Mouse (Mus musculus) forebrain, embryonic 16.5 days (tissue): ENCODE results near the gene Kcnk3. TPM values are rescaled to one million over a fixed set of nuclear protein-coding genes. Genes with fewer than 3 reads are reported as not detected.

Experiments
- ATAC-seq: fragments of 200-750 bp; cut with Nextera tagmentation; 2 replicates; pipeline ENCODE4 v1.8.0; 2017; ENCODE audit warnings: mild to moderate bottlenecking, moderate library complexity
- H3K27ac ChIP-seq: fragments of 300-500 bp; sonication (generic); 2 replicates; pipeline ENCODE4 v1.5.1; 2014; ENCODE audit warnings: low read length, control low read depth
- H3K27me3 ChIP-seq: fragments of 300-500 bp; sonication (generic); replicated peaks from 2 replicates; pipeline ENCODE4 v1.6.1; 2014; ENCODE audit warnings: low read length; ENCODE audit not compliant: control insufficient read depth, insufficient read depth
- H3K36me3 ChIP-seq: fragments of 300-500 bp; sonication (generic); 2 replicates; pipeline ENCODE4 v1.6.1; 2014; ENCODE audit not compliant: control insufficient read depth, insufficient read depth
- H3K4me1 ChIP-seq: fragments of 300-500 bp; sonication (generic); replicated peaks from 2 replicates; pipeline ENCODE4 v1.6.1; 2014; ENCODE audit warnings: low read length; ENCODE audit not compliant: control insufficient read depth, insufficient read depth
- H3K4me2 ChIP-seq: fragments of 300-500 bp; sonication (generic); 2 replicates; pipeline ENCODE4 v1.6.1; 2014; ENCODE audit warnings: mild to moderate bottlenecking, low read length, control low read depth
- H3K4me3 ChIP-seq: fragments of 300-500 bp; sonication (generic); replicated peaks from 2 replicates; pipeline ENCODE4 v1.5.1; 2014; ENCODE audit warnings: mild to moderate bottlenecking, low read length, control low read depth
- H3K9ac ChIP-seq: fragments of 300-500 bp; sonication (generic); replicated peaks from 2 replicates; pipeline ENCODE4 v1.6.1; 2014; ENCODE audit warnings: low read depth, low read length, control low read depth
- H3K9me3 ChIP-seq: fragments of 300-500 bp; sonication (generic); 2 replicates; pipeline ENCODE4 v1.6.1; 2016; ENCODE audit warnings: low read length; ENCODE audit not compliant: control insufficient read depth
- WGBS: fragments of 180-500 bp; shearing (Covaris S2); extraction: QIAGEN DNeasy Blood & Tissue Kit; methylation state at CpG from one replicate; pipeline ENCODE4 v1.1.7; 2014; 5-methylcytosine and 5-hydroxymethylcytosine counted together
- polyA plus RNA-seq: library from polyadenylated mRNA; unstranded; fragments of >200 nt; fragmentation: Nextera tagmentation; extraction: Ambion mirVana; gene quantifications from 2 replicates; pipeline ENCODE4 v1.2.1, GENCODE M21; 2015

Gene Kcnk3
- polyA plus RNA-seq, 1 experiment from 2014 or later = 2.8 TPM

DNA sequence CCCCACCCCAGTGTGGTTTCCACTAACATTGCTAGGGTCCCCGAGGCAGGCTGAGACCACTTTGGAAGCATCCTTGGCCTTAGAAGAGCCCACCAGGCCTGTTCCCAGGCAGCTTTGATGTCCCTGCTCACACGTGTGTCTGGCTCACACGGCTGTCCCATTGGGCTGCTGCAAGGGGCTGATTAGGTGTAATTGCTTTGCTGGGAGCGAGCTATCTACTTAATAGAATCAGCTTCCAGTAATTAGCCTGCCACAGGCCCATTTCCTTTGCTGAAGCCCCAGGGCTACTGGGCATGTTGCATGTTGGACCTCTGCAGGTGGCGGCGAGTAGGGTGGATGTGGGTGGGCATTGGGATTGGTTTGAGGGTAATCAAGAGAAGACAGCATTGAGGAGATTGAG, 7.2 kb upstream of the Kcnk3 start:
- Histone ChIP-seq H3K27me3 (no peaks in the 10 kb centered on the region), H3K36me3 (no peaks in the 10 kb centered on the region), H3K27ac (no peak overlapping the region), H3K4me2 (no peak overlapping the region), H3K9ac (no peak overlapping the region), H3K4me1 (peaks cover 11% of the 10 kb centered on the region), H3K9me3 (no peaks in the 10 kb centered on the region), H3K4me3 (no peak overlapping the region)
- ATAC-seq = peak; percentile 45; the same call in 1 of the 2 replicates
- 37% methylated on average over 6 of the region's 6 CpGs for WGBS

DNA sequence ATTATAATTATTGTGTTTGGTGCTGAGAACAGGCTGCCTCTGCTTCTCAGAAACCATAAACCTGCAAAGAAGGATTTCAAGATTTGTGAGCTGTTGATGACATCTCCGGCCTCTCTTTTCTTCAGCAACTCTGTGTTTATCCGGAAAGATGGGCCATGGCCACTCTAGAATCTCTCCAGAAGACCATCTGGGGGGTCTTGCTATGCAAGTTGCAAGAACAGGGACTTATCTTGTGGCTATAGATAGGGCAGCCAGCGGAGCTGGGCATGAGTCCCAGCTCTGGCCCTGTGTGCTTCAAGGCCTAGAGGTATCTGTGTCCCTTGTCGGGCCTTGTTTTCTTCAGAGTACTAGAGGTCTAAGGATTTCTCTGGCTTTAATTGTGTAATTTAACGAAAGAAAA, 6.0 kb upstream of the Kcnk3 start:
- Histone ChIP-seq H3K9me3 (no peaks in the 10 kb centered on the region), H3K4me1 (peaks cover 11% of the 10 kb centered on the region), H3K27ac (no peak overlapping the region), H3K36me3 (no peaks in the 10 kb centered on the region), H3K9ac (no peak overlapping the region), H3K27me3 (peaks cover 5% of the 10 kb centered on the region; the same call in 1 of the 2 replicates), H3K4me3 (no peak overlapping the region), H3K4me2 (no peak overlapping the region)
- WGBS = 81% methylated on average over 5 of the region's 5 CpGs
- no peak for ATAC-seq

DNA sequence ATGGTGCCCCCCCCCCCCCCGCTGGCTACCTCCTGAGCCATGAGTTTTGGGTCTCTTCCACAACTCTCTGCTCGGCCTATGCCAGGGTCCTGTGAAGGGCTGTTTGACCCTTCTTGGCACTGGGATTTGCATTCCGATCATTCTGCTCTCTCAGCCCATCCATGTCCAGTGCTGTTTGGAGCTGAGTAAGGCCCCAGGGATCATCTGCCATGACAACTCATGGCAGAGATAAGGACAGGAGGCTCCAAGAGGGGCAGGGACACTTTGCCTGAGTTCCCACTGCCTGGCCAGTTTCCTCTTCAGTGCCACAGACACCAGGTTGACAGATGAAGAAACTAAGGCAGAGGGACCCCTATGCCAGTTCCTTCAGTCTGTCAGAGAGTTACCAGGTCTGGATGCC, 1.4 kb upstream of the Kcnk3 start:
- no peak overlapping the region for H3K27ac ChIP-seq
- no peak overlapping the region for H3K4me2 ChIP-seq
- H3K36me3 ChIP-seq = no peaks in the 10 kb centered on the region
- H3K4me3 ChIP-seq = no peak overlapping the region
- no peak for ATAC-seq
- peaks cover 23% of the 10 kb centered on the region for H3K27me3 ChIP-seq
- H3K4me1 ChIP-seq = peaks cover 15% of the 10 kb centered on the region
- H3K9me3 ChIP-seq = no peaks in the 10 kb centered on the region
- no peak overlapping the region for H3K9ac ChIP-seq
- WGBS = 72% methylated on average over 3 of the region's 3 CpGs

DNA sequence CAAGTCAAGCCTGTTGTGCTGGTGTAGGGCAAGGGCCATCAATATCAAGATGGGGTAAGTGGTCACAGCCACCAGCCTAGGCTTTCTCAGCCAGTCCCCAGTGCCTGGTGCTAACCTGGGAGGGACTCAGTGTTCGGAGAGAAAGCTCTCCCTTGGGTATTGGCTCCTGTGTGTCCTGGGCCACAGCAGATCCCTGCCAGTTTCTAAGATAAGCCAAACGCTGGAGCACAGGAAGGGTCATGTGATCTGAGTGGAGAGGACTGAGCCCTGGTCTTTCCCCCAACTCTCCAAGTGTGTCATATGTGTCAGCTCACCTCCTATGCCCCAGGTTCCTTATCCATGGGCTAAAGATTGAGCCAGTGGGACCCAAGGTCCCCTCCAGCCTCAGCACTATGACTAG, 869 bp upstream of the Kcnk3 start:
- Histone ChIP-seq H3K27ac (no peak overlapping the region), H3K4me1 (peaks cover 15% of the 10 kb centered on the region), H3K4me2 (no peak overlapping the region), H3K9me3 (no peaks in the 10 kb centered on the region), H3K36me3 (no peaks in the 10 kb centered on the region), H3K4me3 (no peak overlapping the region; the same call in 1 of the 2 replicates), H3K9ac (no peak overlapping the region), H3K27me3 (peaks cover 23% of the 10 kb centered on the region)
- 29% methylated on average over 2 of the region's 2 CpGs for WGBS
- 0 out of 2 replicates have a peak, but pooled peaks have one; percentile 6 for ATAC-seq

DNA sequence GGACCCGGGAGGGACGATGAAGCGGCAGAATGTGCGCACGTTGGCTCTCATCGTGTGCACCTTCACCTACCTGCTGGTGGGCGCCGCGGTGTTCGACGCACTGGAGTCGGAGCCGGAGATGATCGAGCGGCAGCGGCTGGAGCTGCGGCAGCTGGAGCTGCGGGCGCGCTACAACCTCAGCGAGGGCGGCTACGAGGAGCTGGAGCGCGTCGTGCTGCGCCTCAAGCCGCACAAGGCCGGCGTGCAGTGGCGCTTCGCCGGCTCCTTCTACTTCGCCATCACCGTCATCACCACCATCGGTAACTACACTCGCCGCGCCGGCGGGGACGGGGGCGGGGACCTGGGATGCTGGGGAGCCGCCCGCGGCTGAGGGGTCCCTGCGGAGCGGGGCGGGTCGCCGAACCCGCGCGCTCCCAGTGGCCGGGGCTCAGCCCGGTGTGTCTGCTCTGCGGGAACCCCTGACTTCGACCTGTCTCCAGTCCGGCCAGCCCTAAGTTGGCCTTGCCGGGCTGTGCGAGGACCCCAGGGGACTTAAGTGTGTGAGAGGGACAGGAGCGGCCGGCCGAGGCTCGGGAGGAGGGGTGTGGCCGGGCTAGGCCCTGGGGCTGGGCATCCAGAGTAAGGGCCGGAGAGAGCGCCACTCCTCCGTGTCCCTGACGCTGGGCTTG, 465 bp downstream of the Kcnk3 start:
- Histone ChIP-seq H3K36me3 (no peaks in the 10 kb centered on the region), H3K27ac (0 out of 2 replicates have a peak overlapping the region, but pooled peaks have one; percentile 42), H3K4me1 (peaks cover 15% of the 10 kb centered on the region), H3K27me3 (peaks cover 23% of the 10 kb centered on the region), H3K9ac (peak overlapping the region; percentile 70), H3K9me3 (no peaks in the 10 kb centered on the region), H3K4me2 (peak overlapping the region; percentile 94), H3K4me3 (peak overlapping the region; percentile 60)
- under 1% methylated on average over 69 of the region's 70 CpGs for WGBS
- peak; percentile 71 for ATAC-seq

DNA sequence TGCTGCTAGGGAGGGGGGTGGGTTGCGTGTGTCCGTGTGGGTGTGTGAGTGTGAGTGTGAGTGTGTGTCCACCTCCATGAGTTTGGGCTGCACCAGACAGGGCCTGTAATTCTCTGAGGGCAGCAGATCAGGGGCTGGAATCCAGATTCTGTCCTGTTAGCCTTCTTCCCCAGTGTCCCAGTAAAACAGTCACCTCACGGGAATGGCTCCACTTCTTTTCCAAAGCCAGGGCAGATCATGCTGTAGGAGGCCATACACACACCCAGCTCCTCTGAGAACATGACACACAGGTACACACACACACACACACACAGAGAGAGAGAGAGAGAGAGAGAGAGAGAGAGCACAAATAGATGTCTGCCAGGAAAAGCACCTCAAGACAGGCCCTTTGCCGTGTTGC, 1.1 kb downstream of the Kcnk3 start:
- H3K4me2 ChIP-seq = peak overlapping the region; percentile 94
- peaks cover 19% of the 10 kb centered on the region for H3K4me1 ChIP-seq
- no peaks in the 10 kb centered on the region for H3K36me3 ChIP-seq
- peak overlapping the region; percentile 70 for H3K9ac ChIP-seq
- 0 out of 2 replicates have a peak, but pooled peaks have one; percentile 5 for ATAC-seq
- no peaks in the 10 kb centered on the region for H3K9me3 ChIP-seq
- 41% methylated on average over 4 of the region's 4 CpGs for WGBS
- H3K27me3 ChIP-seq = peaks cover 23% of the 10 kb centered on the region
- no peak overlapping the region for H3K27ac ChIP-seq
- H3K4me3 ChIP-seq = peak overlapping the region; percentile 60

DNA sequence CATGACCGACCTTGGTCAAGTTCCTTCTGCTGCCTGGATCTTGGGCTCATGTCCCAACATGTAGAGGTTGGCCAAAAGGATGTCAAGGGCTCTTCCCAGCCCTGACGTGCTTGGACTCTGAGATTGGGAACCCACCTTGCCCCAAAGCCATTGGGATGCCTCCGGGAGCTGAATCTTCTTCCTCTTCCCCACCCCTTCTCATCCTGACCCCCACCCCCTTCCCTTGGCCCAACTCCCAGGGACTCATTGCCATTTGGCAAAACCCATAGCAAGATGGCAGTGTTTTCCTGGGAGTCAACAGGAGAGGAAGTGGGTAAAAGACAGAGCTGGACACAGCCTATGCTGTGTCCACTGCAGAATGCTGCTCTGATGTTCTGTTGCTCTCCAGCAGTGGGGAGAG, 1.6 kb downstream of the Kcnk3 start:
- 59% methylated on average over 3 of the region's 3 CpGs for whole genome bisulfite sequencing
- peak overlapping the region; percentile 94 for H3K4me2 ChIP-seq
- no peaks in the 10 kb centered on the region for H3K36me3 ChIP-seq
- H3K27ac ChIP-seq = no peak overlapping the region
- no peak overlapping the region for H3K9ac ChIP-seq
- H3K27me3 ChIP-seq = peaks cover 23% of the 10 kb centered on the region
- H3K4me3 ChIP-seq = no peak overlapping the region
- H3K4me1 ChIP-seq = peaks cover 19% of the 10 kb centered on the region
- ATAC-seq = no peak
- no peaks in the 10 kb centered on the region for H3K9me3 ChIP-seq

DNA sequence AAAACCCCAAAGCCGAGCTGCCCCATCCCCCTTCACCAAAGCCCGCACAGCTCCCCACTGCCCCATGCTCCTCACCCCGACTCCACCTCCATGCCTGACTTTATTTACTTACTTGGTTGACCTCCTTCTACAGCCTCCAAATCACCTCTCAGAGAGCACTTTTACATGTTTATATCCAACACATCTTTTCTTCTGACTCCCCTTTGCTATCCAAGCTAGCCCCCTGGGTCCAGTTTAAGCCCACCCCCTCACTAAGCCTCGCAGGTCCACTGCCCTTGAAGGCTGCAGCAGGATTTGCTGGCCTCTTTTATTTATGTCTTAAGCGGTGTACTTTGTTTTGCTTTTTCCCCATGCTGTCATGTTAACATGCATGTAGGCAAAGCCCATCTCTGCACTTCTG, 2.3 kb downstream of the Kcnk3 start:
- Histone ChIP-seq H3K27me3 (peaks cover 23% of the 10 kb centered on the region), H3K4me2 (no peak overlapping the region), H3K9ac (no peak overlapping the region), H3K9me3 (no peaks in the 10 kb centered on the region), H3K4me3 (no peak overlapping the region), H3K36me3 (no peaks in the 10 kb centered on the region), H3K27ac (no peak overlapping the region), H3K4me1 (peaks cover 19% of the 10 kb centered on the region)
- no peak for ATAC-seq
- 78% methylated on average over 5 of the region's 5 CpGs for WGBS

DNA sequence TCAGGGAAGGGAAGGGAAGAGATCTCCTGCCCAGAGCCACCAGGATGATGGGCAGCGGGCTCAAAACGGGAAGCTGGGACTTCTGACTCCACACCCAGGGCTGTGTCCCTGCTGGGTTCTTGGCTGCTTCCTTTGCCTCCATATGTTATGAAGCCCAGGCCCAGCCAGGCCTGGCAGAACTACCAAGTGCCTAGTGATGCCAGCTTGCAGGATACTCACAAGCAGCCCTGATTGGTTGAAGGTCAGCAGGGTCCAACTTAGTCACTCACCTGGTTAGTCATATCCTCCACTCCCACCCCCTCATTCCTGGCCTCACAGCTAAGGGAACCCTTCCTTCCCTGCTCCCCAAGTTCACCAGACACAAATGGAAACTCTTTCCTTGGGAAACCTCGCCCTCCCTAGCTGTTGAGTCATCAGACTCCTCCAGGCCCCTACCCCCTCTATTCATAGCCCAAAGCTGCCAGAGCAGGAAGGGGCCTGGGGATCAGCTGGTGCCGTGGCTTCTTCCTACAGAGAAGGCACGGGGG, 3.3 kb downstream of the Kcnk3 start:
- no peak overlapping the region for H3K4me2 ChIP-seq
- 63% methylated on average over 5 of the region's 5 CpGs for WGBS
- no peak overlapping the region for H3K27ac ChIP-seq
- H3K9me3 ChIP-seq = no peaks in the 10 kb centered on the region
- no peak for ATAC-seq
- no peaks in the 10 kb centered on the region for H3K36me3 ChIP-seq
- no peak overlapping the region for H3K9ac ChIP-seq
- H3K27me3 ChIP-seq = peaks cover 22% of the 10 kb centered on the region
- no peak overlapping the region for H3K4me3 ChIP-seq
- peaks cover 19% of the 10 kb centered on the region for H3K4me1 ChIP-seq
